Mouse (Mus musculus) CH12.LX (cell line): ENCODE results near the gene Kcnb1. TPM values are rescaled to one million over a fixed set of nuclear protein-coding genes. Genes with fewer than 3 reads are reported as not detected.
A peak's percentile ranks its signal among the peaks of the same experiment; 100 is the strongest.

Source experiments
- DNase-seq: peaks from one replicate; pipeline ENCODE4 v3.0.0-alpha.2; 2013; ENCODE audit errors: extremely low read depth
- H3K27ac ChIP-seq: 2 replicates; pipeline ENCODE4 v1.5.1; 2012; ENCODE audit warnings: low read depth, mild to moderate bottlenecking, control low read depth, moderate library complexity; ENCODE audit not compliant: insufficient read depth
- H3K27me3 ChIP-seq: replicated peaks from 2 replicates; pipeline ENCODE3; 2012; ENCODE audit warnings: inconsistent platforms
- H3K36me3 ChIP-seq, 2 experiments: replicated peaks in 1 of 2; 2 replicates each; pipeline versions ENCODE3 to v1.6.1; 2012; ENCODE audit warnings: inconsistent platforms in 1 of 2, low read length in 1 of 2, mild to moderate bottlenecking in 1 of 2, mixed read lengths in 1 of 2, moderate library complexity in 1 of 2; ENCODE audit not compliant: control insufficient read depth in 1 of 2, insufficient read depth in 1 of 2
- H3K4me1 ChIP-seq, 2 experiments: 2 replicates each; pipeline ENCODE4 v1.6.1; 2012; ENCODE audit warnings: inconsistent platforms in 1 of 2, moderate library complexity in 1 of 2; ENCODE audit not compliant: insufficient read depth in 2 of 2, control insufficient read depth in 1 of 2
- H3K4me2 ChIP-seq: 2 replicates; pipeline ENCODE4 v1.6.1; 2012; ENCODE audit warnings: low read depth, mild to moderate bottlenecking, control low read depth; ENCODE audit not compliant: poor library complexity, insufficient read depth, severe bottlenecking
- H3K4me3 ChIP-seq, 3 experiments: fragments of 150-350 bp in 1 of 3; sonication (generic) in 1 of 3; replicated peaks in 1 of 3; 2 replicates each; pipeline versions ENCODE3 to v1.5.1; 2011 to 2012; ENCODE audit warnings: low read depth in 2 of 3, low read length in 2 of 3, mild to moderate bottlenecking in 2 of 3, moderate library complexity in 2 of 3, control low read depth in 1 of 3, improper control_type of control experiment in 1 of 3, inconsistent platforms in 1 of 3, mixed read lengths in 1 of 3; ENCODE audit not compliant: poor library complexity in 1 of 3
- H3K79me2 ChIP-seq: replicated peaks from 2 replicates; pipeline ENCODE4 v1.6.1; 2012; ENCODE audit warnings: mild to moderate bottlenecking, moderate library complexity; ENCODE audit not compliant: control insufficient read depth, poor library complexity, insufficient read depth, severe bottlenecking; ENCODE audit errors: extremely low read depth
- H3K9ac ChIP-seq: 2 replicates; pipeline ENCODE4 v1.6.1; 2012; ENCODE audit warnings: low read depth, mild to moderate bottlenecking, control low read depth, moderate library complexity; ENCODE audit not compliant: insufficient read depth
- H3K9me3 ChIP-seq: replicated peaks from 2 replicates; pipeline ENCODE3; 2012; ENCODE audit warnings: low read length, inconsistent platforms, mixed read lengths
- CHD1 ChIP-seq: IDR thresholded peaks from 2 replicates; pipeline ENCODE4 v1.6.1; 2012; ENCODE audit warnings: low read depth, low read length, improper control_type of control experiment, inconsistent platforms
- E2F4 ChIP-seq: IDR thresholded peaks from 2 replicates; pipeline ENCODE4 v1.6.1; 2011; ENCODE audit warnings: low read depth, low read length, improper control_type of control experiment; ENCODE audit not compliant: insufficient replicate concordance
- ELF1 ChIP-seq: IDR thresholded peaks from 2 replicates; pipeline ENCODE4 v1.6.1; 2014; ENCODE audit warnings: low read depth, mild to moderate bottlenecking, inconsistent platforms, low read length, improper control_type of control experiment
- EP300 ChIP-seq: IDR thresholded peaks from 2 replicates; pipeline ENCODE4 v1.6.1; 2011; ENCODE audit warnings: low read length, improper control_type of control experiment
- HCFC1 ChIP-seq: IDR thresholded peaks from 2 replicates; pipeline ENCODE4 v1.6.1; 2012; ENCODE audit warnings: low read depth, mild to moderate bottlenecking, inconsistent platforms, low read length, improper control_type of control experiment
- JUND ChIP-seq: conservative IDR thresholded peaks from 2 replicates; pipeline ENCODE4 v1.6.1; 2011; ENCODE audit warnings: low read depth, low read length, improper control_type of control experiment
- MAFK ChIP-seq: IDR thresholded peaks from 2 replicates; pipeline ENCODE4 v1.6.1; 2011; ENCODE audit warnings: low read length, improper control_type of control experiment; ENCODE audit not compliant: insufficient replicate concordance
- MAX ChIP-seq: IDR thresholded peaks from 2 replicates; pipeline ENCODE4 v1.6.1; 2011; ENCODE audit warnings: low read length, improper control_type of control experiment
- NELFE ChIP-seq: IDR thresholded peaks from 2 replicates; pipeline ENCODE4 v1.6.1; 2011; ENCODE audit warnings: low read depth, low read length, improper control_type of control experiment
- SIN3A ChIP-seq: IDR thresholded peaks from 2 replicates; pipeline ENCODE4 v1.6.1; 2012; ENCODE audit warnings: low read length, improper control_type of control experiment, inconsistent platforms
- SMC3 ChIP-seq: IDR thresholded peaks from 2 replicates; pipeline ENCODE4 v1.6.1; 2011; ENCODE audit warnings: low read depth, low read length, improper control_type of control experiment
- TBP ChIP-seq: conservative IDR thresholded peaks from 2 replicates; pipeline ENCODE4 v1.6.1; 2011; ENCODE audit warnings: low read depth, low read length, improper control_type of control experiment
- TCF12 ChIP-seq: IDR thresholded peaks from 2 replicates; pipeline ENCODE4 v1.6.1; 2014; ENCODE audit warnings: low read depth, mild to moderate bottlenecking, inconsistent platforms, low read length, improper control_type of control experiment
- UBTF ChIP-seq: IDR thresholded peaks from 2 replicates; pipeline ENCODE4 v1.6.1; 2012; ENCODE audit warnings: low read depth, mild to moderate bottlenecking, inconsistent platforms, low read length, improper control_type of control experiment, moderate library complexity
- USF1 ChIP-seq: IDR thresholded peaks from 2 replicates; pipeline ENCODE4 v1.6.1; 2014; ENCODE audit warnings: low read depth, mild to moderate bottlenecking, inconsistent platforms, low read length, improper control_type of control experiment
- ZC3H11A ChIP-seq: IDR thresholded peaks from 2 replicates; pipeline ENCODE4 v1.6.1; 2012; ENCODE audit warnings: low read depth, mild to moderate bottlenecking, inconsistent platforms, low read length, improper control_type of control experiment
- ZMIZ1 ChIP-seq: IDR thresholded peaks from 2 replicates; pipeline ENCODE4 v1.6.1; 2012; ENCODE audit warnings: low read depth, mild to moderate bottlenecking, inconsistent platforms, low read length, improper control_type of control experiment
- dilution Hi-C: fragments of 300-500 bp; cut with MboI; formaldehyde crosslinking; loops from 2 replicates; pipeline ENCODE4 v1.14.3; 2020; ENCODE audit warnings: low sequenced_read_pairs; ENCODE audit not compliant: extremely low pct_unique_long_range_greater_than_20kb, extremely low pct_ligation_motif_present
- in situ Hi-C: fragments of 300-500 bp; cut with MboI; formaldehyde crosslinking; loops from 3 replicates; pipeline ENCODE4 v1.14.3; 2019; ENCODE audit warnings: low sequenced_read_pairs, low pct_ligation_motif_present, low pct_unique_long_range_greater_than_20kb, mixed read lengths
- polyA plus RNA-seq: library from polyadenylated mRNA; unstranded; fragments of >175 nt; gene quantifications from 2 replicates; pipeline ENCODE4 v1.2.1, GENCODE M21; 2012; ENCODE audit warnings: low read depth; ENCODE audit not compliant: insufficient read length
- total RNA-seq, 2 experiments: library from RNA; depleted of rRNA; stranded (reverse); fragments of 300-350 nt in 1 of 2; fragments of >200 nt in 1 of 2; gene quantifications; 2 replicates each; pipeline ENCODE4 v1.2.3; 2012 to 2014

Gene Kcnb1
- total and polyA plus RNA-seq, 3 experiments: 2.5 to 6.6 (median 5.1) TPM

GRCm38 (mm10) chr2:167078931-167079495, 110.9 kb downstream of the Kcnb1 start:
- H3K36me3 ChIP-seq: no peaks in the 10 kb centered on the region
- in situ Hi-C loops: no loop called here
- no peak for TF ChIP-seq CHD1
- no peak for TF ChIP-seq E2F4
- TF ChIP-seq EP300: no peak
- no peak for TF ChIP-seq NELFE
- no peak for TF ChIP-seq UBTF
- no peak for TF ChIP-seq JUND
- no peak for TF ChIP-seq ZC3H11A
- TF ChIP-seq ELF1: no peak
- no peak for TF ChIP-seq SIN3A
- TF ChIP-seq MAFK: no peak
- no peak for TF ChIP-seq TCF12
- TF ChIP-seq MAX: no peak
- no peak for TF ChIP-seq ZMIZ1
- no peak for TF ChIP-seq USF1
- TF ChIP-seq, all 38 proteins: peak for 0
- H3K9ac ChIP-seq: no peak overlapping the region
- dilution Hi-C loops: no loop called here
- DNase-seq: no peak
- H3K27ac ChIP-seq: no peak overlapping the region
- peaks cover 22 to 47% of the 10 kb centered on the region in 2 experiments for H3K4me1 ChIP-seq
- H3K4me2 ChIP-seq: no peak overlapping the region
- peaks cover 15% of the 10 kb centered on the region for H3K27me3 ChIP-seq
- H3K9me3 ChIP-seq: peaks cover 5% of the 10 kb centered on the region
- no peaks in the 10 kb centered on the region for H3K79me2 ChIP-seq
- H3K4me3 ChIP-seq: no peak overlapping the region

- H3K36me3 ChIP-seq: no peaks in the 10 kb centered on the region
- dilution Hi-C loops: no loop called here
- H3K79me2 ChIP-seq: no peaks in the 10 kb centered on the region
- no peak overlapping the region for H3K27ac ChIP-seq
- TF ChIP-seq TBP (no peak), ELF1 (0 out of 2 replicates have a peak, but pooled peaks have one; percentile 12), SMC3 (no peak), HCFC1 (no peak)
- TF ChIP-seq, all 38 proteins: peak for 1
- peaks cover 22 to 47% of the 10 kb centered on the region in 2 experiments for H3K4me1 ChIP-seq
- H3K9ac ChIP-seq: no peak overlapping the region
- no peak overlapping the region for H3K4me3 ChIP-seq
- H3K4me2 ChIP-seq: no peak overlapping the region
- no peak for DNase-seq
- H3K9me3 ChIP-seq: peaks cover 5% of the 10 kb centered on the region
- peaks cover 15% of the 10 kb centered on the region for H3K27me3 ChIP-seq
- in situ Hi-C loops: no loop called here
These were observed 111.5 kb downstream of the Kcnb1 start for GRCm38 (mm10) chr2:167078486-167078885.
